In genomic region chr14:32261741-32262140, GRCm38 (mm10) we compare ENCODE assay signal across 21 mouse cellular contexts. TPM values are rescaled to one million over a fixed set of nuclear protein-coding genes. Genes with fewer than 3 reads are reported as not detected.
DNase-seq lines count a peak whose midpoint lies in the region; ATAC-seq and TF ChIP-seq lines count a peak whose summit lies in the region.
"Had no signal": no experiment of that assay in that cellular context is flagged by ENCODE, and none has a peak within 500 bp of the region (broad histone marks: within the 10 kb centered on the region; RNA-seq: fewer than 3 reads in every experiment).

No protein-coding gene starts in this region.

- H3K4me2 ChIP-seq in lung, postnatal 0 days (replicated peaks; ENCODE audit: low read depth, low read length), result no peak overlapping the region

- peak; percentile 68 for DNase-seq in lung, postnatal 0 days (ENCODE audit: low spot score)
- DNase-seq in lung, adult 2 months, result no peak
- DNase-seq in lung, postnatal 25 days (ENCODE audit: low spot score), result peak; percentile 19
- DNase-seq in lung, postnatal 14 days, result no peak
- peak; percentile 11 for DNase-seq in lung, postnatal 36 days
- no peak for DNase-seq in lung, adult 18-20 months
- DNase-seq: adrenal gland, adult 2 months; adrenal gland, adult 8-10 months; adrenal gland, postnatal 10 days; adrenal gland, postnatal 14 days; adrenal gland, postnatal 25 days; adrenal gland, postnatal 36 days; B cell, adult 2 months; cerebellum, adult 11 months; cerebellum, adult 11-12 months; cerebellum, adult 18-20 months had no signal

- 53% methylated on average over 2 of the region's 2 CpGs for WGBS in lung, postnatal 0 days
- 51% methylated on average over 2 of the region's 2 CpGs for WGBS in lung, adult 2 months

- peaks cover 20% of the 10 kb centered on the region; the same call in 1 of the 2 replicates for H3K36me3 ChIP-seq in lung, postnatal 0 days (ENCODE audit: insufficient read depth, low read length)

- no peak overlapping the region for H3K27ac ChIP-seq in lung, postnatal 0 days (ENCODE audit: low read length)

- H3K9ac ChIP-seq in lung, postnatal 0 days (replicated peaks; ENCODE audit: low read depth), result no peak overlapping the region

- no peak for TF ChIP-seq CTCF in lung, postnatal 0 days (IDR thresholded peaks at IDR 0.05)
- no peak for TF ChIP-seq CTCF in lung, adult 2 months (IDR thresholded peaks at IDR 0.05; ENCODE audit: insufficient read depth, low read length)

- peak; percentile 82 for TF ChIP-seq EP300 in lung, postnatal 0 days (IDR thresholded peaks at IDR 0.05)

- no peaks in the 10 kb centered on the region for H3K4me1 ChIP-seq in lung, postnatal 0 days (ENCODE audit: insufficient read depth, low read depth, low read length)
- no peaks in the 10 kb centered on the region; the same call in 1 of the 2 replicates for H3K4me1 ChIP-seq in lung, adult 2 months (ENCODE audit: control insufficient read depth, insufficient read depth, low read length)

- no peak overlapping the region for H3K4me3 ChIP-seq in lung, postnatal 0 days (ENCODE audit: low read depth, low read length)
- no peak overlapping the region for H3K4me3 ChIP-seq in lung, adult 2 months (replicated peaks; ENCODE audit: extremely low read depth, low read depth, low read length)

- TF ChIP-seq POLR2A in lung, adult 2 months (IDR thresholded peaks at IDR 0.05; ENCODE audit: borderline replicate concordance, extremely low read depth, low read depth, low read length), result no peak

- no peaks in the 10 kb centered on the region for H3K9me3 ChIP-seq in lung, postnatal 0 days (ENCODE audit: low read length)
- H3K9me3 ChIP-seq: G1E had no signal

- peak; percentile 47; the same call in 1 of the 2 replicates for ATAC-seq in lung, postnatal 0 days
- ATAC-seq: activated CD4-positive, CD25-positive, alpha-beta regulatory T cell, adult 4 months; CD4-positive, CD25-positive, alpha-beta regulatory T cell, adult 4 months; Patski had no signal

- no peaks in the 10 kb centered on the region for H3K27me3 ChIP-seq in lung, postnatal 0 days (replicated peaks; ENCODE audit: insufficient read depth, low read length)
- H3K27me3 ChIP-seq: CH12.LX, Patski had no signal

RNA-seq across cellular contexts. Expression of gene Parg, which starts 60.0 kb away (rescaled TPM):
- polyA plus RNA-seq in lung, postnatal 0 days (2015; fragmentation: Nextera tagmentation; extraction: Ambion mirVana), result 16.5 and 20.2 TPM in 2 replicates
- 4.1 and 4.9 TPM in 2 replicates for polyA plus RNA-seq in lung, adult 2 months (2012; rRNA removed)

Comparison
In these comparisons a context has a peak if more than half of its experiments do, and no peak if none do; other contexts are left out.
1. DNase-seq: peak in lung, postnatal 0 days (single experiment), lung, postnatal 25 days (single experiment) and lung, postnatal 36 days (single experiment); none in lung, adult 2 months (single experiment), lung, postnatal 14 days (single experiment) and lung, adult 18-20 months (0 of 2).